Mouse (Mus musculus): Measurements from ENCODE around the gene Morn4. TPM values are rescaled to one million over a fixed set of nuclear protein-coding genes. Genes with fewer than 3 reads are reported as not detected.
"Not testable (repeated sequence)": the region's sequence is repeated elsewhere in the genome, so short reads cannot be mapped to it uniquely, and the experiment has no call there.

Morn4 gene
- polyA plus RNA-seq, 1 experiment from 2014 or later, result 29.6 TPM

DNA sequence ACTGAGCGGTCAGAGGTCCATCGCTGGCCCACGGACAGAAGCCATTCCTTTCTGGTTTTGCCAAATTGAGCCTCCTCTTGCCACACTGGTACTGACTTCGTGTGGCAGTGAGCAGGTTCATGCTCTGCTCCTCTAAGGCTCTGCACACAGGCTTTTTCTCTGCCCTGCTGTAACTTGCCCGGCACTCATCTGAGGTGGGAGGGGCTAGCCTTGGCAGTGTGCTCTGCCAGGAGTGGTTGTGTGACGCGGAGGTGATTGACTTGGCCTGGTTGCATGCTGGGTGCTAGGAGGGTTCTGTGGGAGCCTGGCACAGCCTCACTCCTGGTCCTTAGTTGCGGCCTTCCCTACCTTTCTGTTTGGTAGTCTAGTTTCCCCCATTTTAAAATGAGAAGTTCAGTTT is 34.3 kb upstream of the Morn4 start:
- Histone ChIP-seq H3K9ac (no peak overlapping the region), H3K27me3 (no peaks in the 10 kb centered on the region), H3K9me3 (replicated peaks) (no peaks in the 10 kb centered on the region), H3K36me3 (peaks cover 92% of the 10 kb centered on the region), H3K4me2 (no peak overlapping the region), H3K27ac (no peak overlapping the region), H3K4me1 (no peaks in the 10 kb centered on the region), H3K4me3 (replicated peaks) (no peak overlapping the region)
- WGBS, result 91% methylated on average over 8 of the region's 8 CpGs
- no peak for ATAC-seq (replicated peaks; ENCODE audit: low FRiP score)

DNA sequence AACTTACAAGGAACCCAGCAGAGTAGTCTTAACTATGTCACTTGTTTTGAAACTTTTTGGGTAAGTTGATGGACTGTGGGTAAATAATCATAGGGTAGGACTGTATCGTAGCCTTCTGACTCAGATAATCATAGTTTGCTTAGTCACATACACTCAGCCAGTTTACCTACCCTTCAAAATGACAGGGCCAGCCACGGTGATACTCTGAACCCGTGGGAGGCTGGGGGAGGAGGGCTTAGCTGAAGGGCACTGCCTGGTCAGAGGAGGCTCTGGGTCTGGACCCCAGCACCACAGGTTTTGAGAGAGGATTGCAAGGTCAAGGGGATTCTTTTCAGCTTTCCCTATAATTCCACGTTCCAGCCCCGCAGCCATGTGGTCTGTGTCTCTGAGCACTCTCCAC is 32.4 kb upstream of the Morn4 start:
- WGBS, result 54% methylated on average over 5 of the region's 5 CpGs
- ATAC-seq (replicated peaks; ENCODE audit: low FRiP score), result no peak
- no peak overlapping the region for H3K4me2 ChIP-seq
- H3K27ac ChIP-seq, result no peak overlapping the region
- no peak overlapping the region for H3K9ac ChIP-seq
- H3K9me3 ChIP-seq (replicated peaks), result no peaks in the 10 kb centered on the region
- no peaks in the 10 kb centered on the region for H3K4me1 ChIP-seq
- H3K4me3 ChIP-seq (replicated peaks), result no peak overlapping the region
- peaks cover 97% of the 10 kb centered on the region for H3K36me3 ChIP-seq
- no peaks in the 10 kb centered on the region for H3K27me3 ChIP-seq

DNA sequence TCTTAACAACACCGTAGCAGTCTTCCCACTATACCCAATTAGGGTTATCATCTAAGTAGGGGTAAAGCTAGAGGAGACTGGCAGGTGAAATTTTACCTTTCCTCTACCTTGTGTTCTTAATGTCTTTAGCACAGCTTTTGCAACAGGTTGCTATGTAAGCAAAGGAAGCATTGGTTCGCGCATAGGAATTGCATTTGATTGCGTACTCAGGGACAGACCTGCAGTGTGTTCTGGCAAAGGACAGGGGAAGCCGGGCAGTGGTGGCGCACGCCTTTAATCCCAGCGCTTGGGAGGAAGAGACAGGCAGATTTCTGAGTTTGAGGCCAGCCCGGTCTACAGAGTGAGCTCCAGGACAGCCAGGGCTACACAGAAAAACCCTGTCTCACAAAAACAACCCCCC is 32.0 kb upstream of the Morn4 start:
- no peak overlapping the region for H3K4me3 ChIP-seq (replicated peaks)
- 96% methylated on average over 9 of the region's 9 CpGs for WGBS
- H3K9ac ChIP-seq, result no peak overlapping the region
- H3K27ac ChIP-seq, result no peak overlapping the region
- peaks cover 97% of the 10 kb centered on the region for H3K36me3 ChIP-seq
- no peak overlapping the region for H3K4me2 ChIP-seq
- H3K4me1 ChIP-seq, result no peaks in the 10 kb centered on the region
- no peaks in the 10 kb centered on the region for H3K9me3 ChIP-seq (replicated peaks)
- no peak for ATAC-seq (replicated peaks; ENCODE audit: low FRiP score)
- H3K27me3 ChIP-seq, result no peaks in the 10 kb centered on the region

DNA sequence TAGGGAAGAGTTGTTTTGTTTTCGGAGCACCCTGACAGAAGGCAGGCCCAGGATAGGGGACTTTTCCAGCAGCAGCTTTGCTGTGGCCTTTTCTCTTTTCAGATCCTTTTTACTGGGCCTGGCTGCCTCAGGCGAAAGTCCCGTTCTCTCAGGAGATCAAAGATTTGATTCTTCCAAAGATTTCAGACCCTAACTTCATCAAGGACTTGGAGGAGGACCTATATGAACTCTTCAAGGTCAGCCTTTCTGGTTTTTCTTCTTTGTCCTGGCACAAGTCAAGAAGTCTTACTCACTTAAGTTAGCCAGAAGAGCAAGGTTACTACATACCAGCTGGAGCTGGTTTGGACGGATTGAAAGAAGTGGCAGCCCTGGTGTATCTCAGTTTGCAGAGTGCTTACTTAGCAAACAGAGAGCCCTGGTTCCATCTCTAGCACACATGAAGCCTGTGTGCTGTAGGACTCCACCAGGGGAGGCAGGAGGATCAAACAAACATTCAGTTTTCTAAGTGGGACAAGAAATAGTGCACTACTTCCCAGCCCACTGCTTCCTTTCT is 29.7 kb upstream of the Morn4 start:
- Histone ChIP-seq H3K4me3 (replicated peaks) (no peak overlapping the region), H3K9me3 (replicated peaks) (no peaks in the 10 kb centered on the region), H3K27me3 (no peaks in the 10 kb centered on the region), H3K27ac (no peak overlapping the region), H3K36me3 (peaks cover 82% of the 10 kb centered on the region), H3K4me1 (no peaks in the 10 kb centered on the region), H3K4me2 (no peak overlapping the region), H3K9ac (no peak overlapping the region)
- ATAC-seq (replicated peaks; ENCODE audit: low FRiP score), result no peak
- 89% methylated on average over 4 of the region's 4 CpGs for WGBS

DNA sequence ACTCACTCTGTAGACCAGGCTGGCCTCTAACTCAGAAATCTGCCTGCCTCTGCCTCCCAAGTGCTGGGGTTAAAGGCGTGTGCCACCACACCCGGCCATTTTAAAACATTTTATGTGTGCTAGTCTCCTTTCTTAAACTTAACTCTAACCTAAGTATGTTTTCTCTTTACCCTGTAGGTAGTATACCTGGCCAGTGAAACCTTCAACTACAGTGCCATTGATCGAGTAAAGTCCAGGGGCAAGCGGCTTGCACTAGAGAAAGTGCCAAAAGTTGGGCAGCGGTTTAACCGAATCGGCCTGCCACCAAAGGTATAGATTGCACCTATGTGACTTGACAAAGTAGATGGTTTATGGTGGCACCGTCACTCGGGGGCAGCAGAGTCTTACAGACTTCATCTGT is 18.5 kb upstream of the Morn4 start:
- WGBS, result 95% methylated on average over 9 of the region's 9 CpGs
- H3K9me3 ChIP-seq (replicated peaks), result no peaks in the 10 kb centered on the region
- no peak for ATAC-seq (replicated peaks; ENCODE audit: low FRiP score)
- H3K9ac ChIP-seq, result no peak overlapping the region
- H3K27me3 ChIP-seq, result no peaks in the 10 kb centered on the region
- no peak overlapping the region for H3K27ac ChIP-seq
- peaks cover 62% of the 10 kb centered on the region for H3K36me3 ChIP-seq
- no peak overlapping the region for H3K4me2 ChIP-seq
- no peak overlapping the region for H3K4me3 ChIP-seq (replicated peaks)
- H3K4me1 ChIP-seq, result no peaks in the 10 kb centered on the region

DNA sequence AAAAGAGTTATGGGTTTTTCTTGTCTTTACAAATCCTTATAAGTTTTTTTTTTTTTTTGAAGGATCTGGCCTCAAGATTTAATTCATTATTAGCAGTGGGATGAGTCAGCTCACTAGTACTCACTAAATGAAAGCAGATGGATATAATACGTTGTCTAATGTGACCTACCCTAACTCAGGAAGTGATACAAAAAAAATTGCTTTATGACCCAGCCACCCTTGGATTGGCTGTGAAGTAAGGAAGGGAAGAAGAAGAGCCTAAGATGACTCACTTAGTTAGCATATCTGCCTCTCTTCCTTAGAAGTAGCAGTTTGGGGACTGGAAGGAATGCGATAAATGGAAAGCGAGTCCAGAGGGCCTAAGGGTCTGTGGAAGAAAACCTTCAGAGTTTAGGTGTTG is 13.2 kb upstream of the Morn4 start:
- Histone ChIP-seq H3K36me3 (peaks cover 51% of the 10 kb centered on the region), H3K27me3 (no peaks in the 10 kb centered on the region), H3K9me3 (replicated peaks) (no peaks in the 10 kb centered on the region), H3K27ac (no peak overlapping the region), H3K4me2 (no peak overlapping the region), H3K9ac (no peak overlapping the region), H3K4me1 (no peaks in the 10 kb centered on the region), H3K4me3 (replicated peaks) (no peak overlapping the region)
- ATAC-seq (replicated peaks; ENCODE audit: low FRiP score), result no peak
- 87% methylated on average over 3 of the region's 3 CpGs for WGBS

DNA sequence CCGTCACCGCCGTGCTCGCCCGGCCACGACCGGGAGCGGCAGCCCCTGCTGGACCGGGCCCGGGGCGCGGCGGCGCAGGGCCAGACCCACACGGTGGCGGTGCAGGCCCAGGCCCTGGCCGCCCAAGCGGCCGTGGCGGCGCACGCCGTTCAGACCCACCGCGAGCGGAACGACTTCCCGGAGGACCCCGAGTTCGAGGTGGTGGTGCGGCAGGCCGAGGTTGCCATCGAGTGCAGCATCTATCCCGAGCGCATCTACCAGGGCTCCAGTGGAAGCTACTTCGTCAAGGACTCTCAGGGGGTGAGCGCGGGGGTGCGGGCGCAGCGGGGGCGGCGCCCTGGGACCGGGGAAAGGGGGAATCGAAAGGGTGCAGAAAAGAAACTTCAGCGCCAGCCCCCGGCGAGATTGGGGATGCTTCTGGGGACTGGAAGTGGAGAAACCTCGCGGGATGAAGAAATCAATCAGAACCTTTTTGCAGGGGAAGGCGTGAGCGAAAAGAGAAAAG is 4.5 kb upstream of the Morn4 start:
- WGBS, result under 1% methylated on average over 50 of the region's 52 CpGs
- Histone ChIP-seq H3K27ac (peak overlapping the region; percentile 90), H3K27me3 (no peaks in the 10 kb centered on the region), H3K9ac (peak overlapping the region; percentile 78), H3K9me3 (replicated peaks) (no peaks in the 10 kb centered on the region), H3K36me3 (peaks cover 18% of the 10 kb centered on the region), H3K4me2 (peak overlapping the region; percentile 68), H3K4me1 (peaks cover 32% of the 10 kb centered on the region), H3K4me3 (replicated peaks) (peak overlapping the region; percentile 77)
- ATAC-seq (replicated peaks; ENCODE audit: low FRiP score), result peak; percentile 69

DNA sequence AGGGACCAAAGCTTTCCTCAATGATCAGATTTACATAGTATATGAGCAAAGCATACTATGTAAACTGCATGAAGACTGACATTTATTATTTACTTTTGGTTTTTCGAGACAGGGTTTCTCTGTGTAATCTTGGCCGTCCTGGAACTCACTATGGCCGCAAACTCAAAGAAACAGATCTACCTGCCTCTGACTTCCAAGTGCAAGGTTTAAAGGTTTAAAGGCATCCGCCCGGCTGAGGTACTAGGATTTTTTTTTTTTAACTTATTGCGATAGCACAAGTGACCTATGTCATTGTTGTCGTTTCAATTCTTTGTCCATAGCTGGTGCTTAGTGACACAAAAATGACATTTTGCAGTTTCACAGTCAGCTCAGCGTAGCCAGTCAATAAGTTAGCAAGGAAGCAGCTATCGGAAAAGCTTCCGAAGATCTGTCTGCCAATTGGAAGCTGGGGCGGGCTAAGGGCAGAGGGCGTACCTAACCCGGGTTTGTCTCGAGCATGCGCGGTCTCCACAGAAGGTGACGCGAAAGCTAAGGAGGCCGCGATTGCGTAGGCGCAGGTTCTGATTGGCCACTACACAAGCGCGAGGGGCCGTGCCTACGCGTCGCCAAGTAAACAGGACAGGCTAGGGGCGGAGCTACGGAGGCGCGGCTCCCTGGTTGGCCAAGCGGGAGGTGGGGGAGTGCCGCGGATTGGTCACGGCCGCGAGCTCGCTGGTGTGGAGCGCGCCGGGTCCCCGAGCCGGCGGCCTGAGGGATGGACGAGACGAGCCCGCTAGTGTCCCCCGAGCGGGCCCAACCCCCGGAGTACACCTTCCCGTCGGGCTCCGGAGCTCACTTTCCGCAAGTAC is 3.8 kb upstream of the Morn4 start, which contains the start of gene Pi4k2a:
Pi4k2a (plus strand) TSS at position 723 of the 848 bp plus-strand sequence.
- Histone ChIP-seq H3K4me3 (replicated peaks) (peak within 1 kb of the TSS; percentile 77), H3K4me2 (peak within 1 kb of the TSS; percentile 68), H3K27ac (peak within 1 kb of the TSS; percentile 92), H3K9ac (peak within 1 kb of the TSS; percentile 78), H3K9me3 (replicated peaks) (no peaks in the 10 kb centered on the region), H3K36me3 (peaks cover 11% of the 10 kb centered on the region), H3K4me1 (peaks cover 36% of the 10 kb centered on the region), H3K27me3 (no peaks in the 10 kb centered on the region)
- 1% methylated on average over 51 of the region's 55 CpGs for WGBS
- ATAC-seq (replicated peaks; ENCODE audit: low FRiP score), result peak; percentile 98

DNA sequence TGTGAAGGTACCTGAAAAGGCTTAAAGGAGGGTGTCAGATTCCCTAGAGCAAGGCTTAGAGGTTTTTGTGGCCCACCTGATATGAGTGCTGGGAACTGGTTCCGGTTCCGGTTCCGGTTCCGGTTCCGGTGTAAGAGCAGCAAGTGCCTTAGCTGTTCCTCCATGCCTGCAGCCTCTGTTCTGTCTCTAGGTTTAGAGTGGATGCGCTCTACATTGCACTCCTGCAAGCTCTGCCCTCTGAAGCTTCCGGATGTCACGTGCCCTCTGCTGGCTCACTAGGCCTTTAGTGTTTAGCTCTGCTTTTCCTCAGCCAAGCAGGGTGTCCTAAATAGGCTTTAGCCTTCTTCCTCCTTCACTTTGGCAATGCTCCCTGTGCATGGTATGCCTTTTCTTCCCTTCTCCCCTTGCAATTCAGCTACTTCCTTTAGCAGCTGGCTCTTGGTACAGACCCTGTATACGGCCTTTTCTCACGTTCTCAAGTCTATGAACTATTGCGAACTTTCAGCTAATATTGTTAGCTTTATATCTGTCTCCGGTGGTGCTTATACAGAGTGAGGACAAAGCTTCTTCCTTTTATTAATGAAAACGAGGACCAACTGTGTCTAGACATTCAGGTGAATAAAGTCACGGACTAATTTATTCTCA is 3.1 kb upstream of the Morn4 start:
- ATAC-seq (replicated peaks; ENCODE audit: low FRiP score), result no peak
- Histone ChIP-seq H3K36me3 (peaks cover 5% of the 10 kb centered on the region), H3K4me3 (replicated peaks) (peak overlapping the region; percentile 77), H3K4me2 (peak overlapping the region; percentile 68), H3K4me1 (peaks cover 36% of the 10 kb centered on the region), H3K27ac (peak overlapping the region; percentile 92), H3K27me3 (no peaks in the 10 kb centered on the region), H3K9ac (no peak overlapping the region), H3K9me3 (replicated peaks) (no peaks in the 10 kb centered on the region)
- 20% methylated on average over 14 of the region's 14 CpGs for WGBS

DNA sequence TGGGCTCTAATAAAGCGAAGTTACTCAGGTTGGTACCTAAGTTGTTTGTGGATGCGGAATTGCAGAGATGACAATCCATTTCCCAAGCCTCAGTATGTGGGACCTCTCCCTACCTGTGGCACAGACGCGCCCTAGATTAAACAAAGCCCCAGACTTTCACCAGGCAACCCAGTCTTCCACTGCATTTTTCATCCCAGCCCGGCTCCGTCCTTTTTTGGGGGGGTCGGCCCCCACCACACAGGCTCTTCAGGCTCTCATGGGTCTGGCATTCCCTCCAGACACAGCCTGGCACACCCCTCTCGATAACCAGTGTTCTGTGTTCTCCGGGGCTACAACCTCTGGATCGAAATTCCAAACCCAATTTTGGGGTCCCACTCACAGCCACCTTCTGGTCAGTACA is 467 bp downstream of the Morn4 start:
- 10% methylated on average over 10 of the region's 10 CpGs for WGBS
- H3K9me3 ChIP-seq (replicated peaks), result no peaks in the 10 kb centered on the region
- H3K4me3 ChIP-seq (replicated peaks), result peak overlapping the region; percentile 77
- H3K27ac ChIP-seq, result peak overlapping the region; percentile 52; the same call in 1 of the 2 replicates
- ATAC-seq (replicated peaks; ENCODE audit: low FRiP score), result no peak
- peak overlapping the region; percentile 72 for H3K4me2 ChIP-seq
- no peaks in the 10 kb centered on the region for H3K36me3 ChIP-seq
- H3K4me1 ChIP-seq, result peaks cover 26% of the 10 kb centered on the region
- H3K9ac ChIP-seq, result peak overlapping the region; percentile 61
- no peaks in the 10 kb centered on the region for H3K27me3 ChIP-seq

DNA sequence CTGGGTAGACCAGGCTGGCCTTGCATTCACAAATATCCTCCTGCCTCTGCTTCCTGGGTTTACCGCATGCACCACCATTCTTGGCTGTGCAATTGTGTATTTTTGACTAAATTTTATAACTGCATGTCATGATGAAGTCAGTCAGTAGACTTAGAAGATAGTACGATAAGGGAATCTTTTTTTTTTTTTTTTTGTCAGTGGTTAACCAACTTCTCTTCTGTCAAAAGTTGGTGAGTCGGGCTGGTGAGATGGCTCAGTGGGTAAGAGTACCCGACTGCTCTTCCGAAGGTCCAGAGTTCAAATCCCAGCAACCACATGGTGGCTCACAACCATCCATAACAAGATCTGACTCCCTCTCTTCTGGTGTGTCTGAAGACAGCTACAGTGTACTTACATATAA is 4.5 kb downstream of the Morn4 start:
- 91% methylated on average over 5 of the region's 5 CpGs for WGBS

DNA sequence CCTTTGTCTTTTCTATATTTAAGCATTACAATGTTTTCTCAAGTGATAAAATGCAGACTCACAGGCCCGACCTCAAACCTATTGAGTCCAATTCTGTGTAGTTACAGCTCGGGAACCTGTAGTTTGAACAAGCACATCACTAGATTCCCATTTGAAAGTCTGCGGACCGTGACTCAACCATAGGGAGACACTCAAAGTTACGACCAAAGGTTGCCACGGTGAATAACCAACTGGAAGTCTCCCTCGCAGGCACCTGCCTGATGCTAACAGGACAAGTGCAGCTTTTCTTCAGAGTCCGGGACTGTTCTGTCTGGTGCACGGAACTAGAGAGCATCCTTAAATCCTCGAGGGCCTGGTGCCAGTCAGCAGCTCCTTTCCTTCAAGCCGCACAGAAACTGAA is 5.7 kb downstream of the Morn4 start:
- Histone ChIP-seq H3K4me2 (no peak overlapping the region), H3K4me1 (peaks cover 17% of the 10 kb centered on the region), H3K36me3 (peaks cover 20% of the 10 kb centered on the region), H3K27ac (no peak overlapping the region), H3K4me3 (replicated peaks) (no peak overlapping the region), H3K27me3 (no peaks in the 10 kb centered on the region), H3K9ac (no peak overlapping the region), H3K9me3 (replicated peaks) (no peaks in the 10 kb centered on the region)
- ATAC-seq (replicated peaks; ENCODE audit: low FRiP score), result 0 out of 2 replicates have a peak, but pooled peaks have one; percentile 46
- WGBS, result 48% methylated on average over 11 of the region's 11 CpGs

More for the DNA sequence above, 4.5 kb downstream of the Morn4 start:
- H3K4me3 ChIP-seq (replicated peaks); H3K27ac ChIP-seq; H3K27me3 ChIP-seq; H3K9ac ChIP-seq; H3K9me3 ChIP-seq (replicated peaks); H3K4me2 ChIP-seq; ATAC-seq (replicated peaks; ENCODE audit: low FRiP score): not testable (repeated sequence)
- Histone ChIP-seq H3K4me1 (peaks cover 25% of the 10 kb centered on the region), H3K36me3 (peaks cover 10% of the 10 kb centered on the region)

Measured in kidney, embryonic 15.5 days (tissue).